ENCODE assay signal across 13 mouse cellular contexts in the genomic region with DNA sequence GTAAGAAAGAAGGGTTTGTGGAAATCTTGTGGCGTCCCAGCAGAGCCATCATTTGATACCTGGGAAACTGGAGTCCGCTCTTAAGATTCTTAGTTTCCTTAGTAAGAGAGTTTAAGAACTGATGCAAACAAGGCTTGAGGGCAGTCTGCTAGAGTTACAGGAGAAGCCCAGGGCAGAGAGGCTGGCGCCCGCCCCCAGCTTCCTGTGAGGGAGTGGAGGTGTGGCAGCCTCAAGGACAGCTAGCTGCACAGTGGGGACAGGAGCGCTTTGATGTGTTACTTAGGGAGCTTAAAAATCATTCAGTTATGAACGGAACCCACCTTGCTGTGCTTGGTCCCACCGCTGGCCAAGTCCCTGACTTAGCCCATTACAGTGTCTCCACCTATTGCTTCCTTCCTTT. TPM values are rescaled to one million over a fixed set of nuclear protein-coding genes. Genes with fewer than 3 reads are reported as not detected.
DNase-seq lines count a peak whose midpoint lies in the region; ATAC-seq lines count a peak whose summit lies in the region.
"Had no signal": no experiment of that assay in that cellular context is flagged by ENCODE, and none has a peak within 500 bp of the region (broad histone marks: within the 10 kb centered on the region; RNA-seq: fewer than 3 reads in every experiment).

No protein-coding gene starts in this region.

- DNase-seq in embryonic facial prominence, embryonic 14.5 days (ENCODE audit: low spot score), result peak; percentile 24
- no peak for DNase-seq in embryonic facial prominence, embryonic 10.5 days (ENCODE audit: low spot score)
- DNase-seq in CD4-positive, CD25-positive, alpha-beta regulatory T cell, adult 2 months (ENCODE audit: low read depth, low spot score), result peak; percentile 62
- no peak for DNase-seq in layer of hippocampus, adult 9-11 months
- no peak for DNase-seq in forebrain, embryonic 14.5 days (ENCODE audit: low spot score)
- DNase-seq in left cerebral cortex, adult 18-20 months (ENCODE audit: low spot score in 2 of 2), result no peak
- DNase-seq: heart, postnatal 14 days had no signal

- H3K4me2 ChIP-seq in embryonic facial prominence, embryonic 14.5 days (ENCODE audit: low read depth, low read length), result no peak overlapping the region
- H3K4me2 ChIP-seq in forebrain, embryonic 14.5 days (ENCODE audit: low read length), result no peak overlapping the region
- H3K4me2 ChIP-seq: neural tube, embryonic 12.5 days; stomach, embryonic 15.5 days had no signal

- no peaks in the 10 kb centered on the region for H3K9me3 ChIP-seq in embryonic facial prominence, embryonic 14.5 days (ENCODE audit: control insufficient read depth, low read length)
- no peaks in the 10 kb centered on the region for H3K9me3 ChIP-seq in embryonic facial prominence, embryonic 10.5 days
- H3K9me3 ChIP-seq in forebrain, embryonic 14.5 days (replicated peaks; ENCODE audit: control insufficient read depth, low read length), result no peaks in the 10 kb centered on the region
- H3K9me3 ChIP-seq: neural tube, embryonic 12.5 days; stomach, embryonic 15.5 days had no signal

- H3K4me1 ChIP-seq in embryonic facial prominence, embryonic 14.5 days (ENCODE audit: control insufficient read depth, insufficient read depth, low read length), result no peaks in the 10 kb centered on the region
- H3K4me1 ChIP-seq in embryonic facial prominence, embryonic 10.5 days, result peaks cover 7% of the 10 kb centered on the region; the same call in 1 of the 2 replicates
- H3K4me1 ChIP-seq in forebrain, embryonic 14.5 days (ENCODE audit: control insufficient read depth, insufficient read depth, low read length), result no peaks in the 10 kb centered on the region
- H3K4me1 ChIP-seq: neural tube, embryonic 12.5 days had no signal

- H3K27ac ChIP-seq in embryonic facial prominence, embryonic 14.5 days (replicated peaks; ENCODE audit: low read depth, low read length), result no peak overlapping the region
- no peak overlapping the region for H3K27ac ChIP-seq in embryonic facial prominence, embryonic 10.5 days (replicated peaks)
- H3K27ac ChIP-seq in forebrain, embryonic 14.5 days (ENCODE audit: low read depth, low read length), result no peak overlapping the region
- H3K27ac ChIP-seq: neural tube, embryonic 12.5 days; stomach, embryonic 15.5 days had no signal

- no peak overlapping the region for H3K9ac ChIP-seq in embryonic facial prominence, embryonic 14.5 days (ENCODE audit: low read depth, low read length)
- H3K9ac ChIP-seq in forebrain, embryonic 14.5 days (ENCODE audit: low read length), result no peak overlapping the region
- H3K9ac ChIP-seq: neural tube, embryonic 12.5 days; stomach, embryonic 15.5 days had no signal

- no peak overlapping the region for H3K4me3 ChIP-seq in embryonic facial prominence, embryonic 14.5 days (ENCODE audit: low read depth, low read length)
- H3K4me3 ChIP-seq in embryonic facial prominence, embryonic 10.5 days, result no peak overlapping the region
- H3K4me3 ChIP-seq in forebrain, embryonic 14.5 days (ENCODE audit: low read depth, low read length), result no peak overlapping the region
- H3K4me3 ChIP-seq: neural tube, embryonic 12.5 days; stomach, embryonic 15.5 days had no signal

- H3K36me3 ChIP-seq in embryonic facial prominence, embryonic 14.5 days (ENCODE audit: control insufficient read depth, insufficient read depth, low read length), result peaks cover 50% of the 10 kb centered on the region
- peaks cover 41% of the 10 kb centered on the region for H3K36me3 ChIP-seq in embryonic facial prominence, embryonic 10.5 days (replicated peaks)
- H3K36me3 ChIP-seq in forebrain, embryonic 14.5 days (ENCODE audit: control insufficient read depth, insufficient read depth, low read length), result peaks cover 25% of the 10 kb centered on the region

- WGBS in embryonic facial prominence, embryonic 14.5 days, result 59% methylated on average over 7 of the region's 7 CpGs
- WGBS in embryonic facial prominence, embryonic 10.5 days, result 83% methylated on average over 7 of the region's 7 CpGs
- whole genome bisulfite sequencing in forebrain, embryonic 14.5 days, result 92% methylated on average over 7 of the region's 7 CpGs

- H3K27me3 ChIP-seq in embryonic facial prominence, embryonic 14.5 days (replicated peaks; ENCODE audit: control insufficient read depth, insufficient read depth, low read length), result no peaks in the 10 kb centered on the region
- H3K27me3 ChIP-seq in embryonic facial prominence, embryonic 10.5 days (replicated peaks; ENCODE audit: low read depth, poor library complexity, severe bottlenecking), result no peaks in the 10 kb centered on the region
- no peaks in the 10 kb centered on the region for H3K27me3 ChIP-seq in forebrain, embryonic 14.5 days (replicated peaks; ENCODE audit: control insufficient read depth, insufficient read depth, low read length)
- H3K27me3 ChIP-seq: neural tube, embryonic 12.5 days; stomach, embryonic 15.5 days had no signal

- ATAC-seq in embryonic facial prominence, embryonic 14.5 days (ENCODE audit: low read depth), result no peak
- peak; percentile 57 for ATAC-seq in common myeloid progenitor, adult 5-6 weeks (replicated peaks; ENCODE audit: low read depth, poor library complexity, severe bottlenecking)
- ATAC-seq in megakaryocyte progenitor cell, adult 5-6 weeks (replicated peaks; ENCODE audit: poor library complexity), result peak; percentile 53
- ATAC-seq in forebrain, embryonic 14.5 days, result no peak
- ATAC-seq: forebrain, embryonic 16.5 days; intestine, postnatal 0 days had no signal

RNA-seq across cellular contexts. Expression of a gene that starts 7.1 kb away (rescaled TPM):
- 2.4 and 4.1 TPM in 2 replicates for polyA plus RNA-seq in embryonic facial prominence, embryonic 14.5 days (2014; fragmentation: Nextera tagmentation; extraction: Ambion mirVana)
- 5.6 and 6.1 TPM in 2 replicates for polyA plus RNA-seq in embryonic facial prominence, embryonic 10.5 days (2016; fragmentation: Nextera tagmentation; extraction: Ambion mirVana)
- total RNA-seq in common myeloid progenitor, adult 5-6 weeks (2017), result 6.0 and 7.1 TPM in 2 replicates
- total RNA-seq in megakaryocyte progenitor cell, adult 5-6 weeks (2015), result 5.1 and 5.5 TPM in 2 replicates
- total RNA-seq in megakaryocyte progenitor cell, adult 5-6 weeks (2017), result 4.6 and 6.2 TPM in 2 replicates
- 0.81 and 0.88 TPM in 2 replicates for polyA plus RNA-seq in forebrain, embryonic 14.5 days (2014; fragmentation: Nextera tagmentation; extraction: Ambion mirVana)
- total RNA-seq in left cerebral cortex, adult 18-20 months (2021), result 10 to 100 TPM; 11.7 to 12.8 TPM

RNA-seq across cellular contexts. Expression of a gene that starts 16.5 kb away (rescaled TPM):
- polyA plus RNA-seq in embryonic facial prominence, embryonic 14.5 days (2014; fragmentation: Nextera tagmentation; extraction: Ambion mirVana), result 5.3 and 6.1 TPM in 2 replicates
- 7.2 and 10.1 TPM in 2 replicates for polyA plus RNA-seq in embryonic facial prominence, embryonic 10.5 days (2016; fragmentation: Nextera tagmentation; extraction: Ambion mirVana)
- 0.87 TPM in 1 of 2 replicates, not detected in the other for total RNA-seq in common myeloid progenitor, adult 5-6 weeks (2017)
- 1.0 and 2.1 TPM in 2 replicates for total RNA-seq in megakaryocyte progenitor cell, adult 5-6 weeks (2015)
- 2.0 and 2.2 TPM in 2 replicates for total RNA-seq in megakaryocyte progenitor cell, adult 5-6 weeks (2017)
- polyA plus RNA-seq in forebrain, embryonic 14.5 days (2014; fragmentation: Nextera tagmentation; extraction: Ambion mirVana), result 16.3 and 18.9 TPM in 2 replicates
- total RNA-seq in left cerebral cortex, adult 18-20 months (2021), result 10 to 100 TPM; 10.9 to 11.6 TPM

RNA-seq across cellular contexts. Expression of a gene that starts 31.7 kb away (rescaled TPM):
- 74.7 and 75.0 TPM in 2 replicates for polyA plus RNA-seq in embryonic facial prominence, embryonic 14.5 days (2014; fragmentation: Nextera tagmentation; extraction: Ambion mirVana)
- 86.9 and 91.3 TPM in 2 replicates for polyA plus RNA-seq in embryonic facial prominence, embryonic 10.5 days (2016; fragmentation: Nextera tagmentation; extraction: Ambion mirVana)
- 99.3 and 115 TPM in 2 replicates for total RNA-seq in common myeloid progenitor, adult 5-6 weeks (2017)
- total RNA-seq in megakaryocyte progenitor cell, adult 5-6 weeks (2015), result 50.2 and 53.2 TPM in 2 replicates
- 74.6 and 100 TPM in 2 replicates for total RNA-seq in megakaryocyte progenitor cell, adult 5-6 weeks (2017)
- polyA plus RNA-seq in forebrain, embryonic 14.5 days (2014; fragmentation: Nextera tagmentation; extraction: Ambion mirVana), result 86.2 and 87.5 TPM in 2 replicates
- 10 to 100 TPM; 89.6 to 93.8 TPM for total RNA-seq in left cerebral cortex, adult 18-20 months (2021)

RNA-seq across cellular contexts. Expression of a gene that starts 31.9 kb away (rescaled TPM):
- polyA plus RNA-seq in embryonic facial prominence, embryonic 14.5 days (2014; fragmentation: Nextera tagmentation; extraction: Ambion mirVana), result 4.3 TPM in 2 replicates
- polyA plus RNA-seq in embryonic facial prominence, embryonic 10.5 days (2016; fragmentation: Nextera tagmentation; extraction: Ambion mirVana), result 6.2 and 6.5 TPM in 2 replicates
- total RNA-seq in common myeloid progenitor, adult 5-6 weeks (2017), result 3.8 and 5.7 TPM in 2 replicates
- 4.7 and 5.0 TPM in 2 replicates for total RNA-seq in megakaryocyte progenitor cell, adult 5-6 weeks (2015)
- total RNA-seq in megakaryocyte progenitor cell, adult 5-6 weeks (2017), result 6.8 and 7.4 TPM in 2 replicates
- 3.8 and 5.9 TPM in 2 replicates for polyA plus RNA-seq in forebrain, embryonic 14.5 days (2014; fragmentation: Nextera tagmentation; extraction: Ambion mirVana)
- total RNA-seq in left cerebral cortex, adult 18-20 months (2021), result 10 to 100 TPM; 46.6 TPM

Comparison
In these comparisons a context has a peak if more than half of its experiments do, and no peak if none do; other contexts are left out.
1. DNase-seq: peak in embryonic facial prominence, embryonic 14.5 days (single experiment) and CD4-positive, CD25-positive, alpha-beta regulatory T cell, adult 2 months (single experiment); none in embryonic facial prominence, embryonic 10.5 days (single experiment), layer of hippocampus, adult 9-11 months (single experiment), forebrain, embryonic 14.5 days (single experiment) and left cerebral cortex, adult 18-20 months (0 of 2).
2. ATAC-seq: peak in common myeloid progenitor, adult 5-6 weeks (single experiment) and megakaryocyte progenitor cell, adult 5-6 weeks (single experiment); none in embryonic facial prominence, embryonic 14.5 days (single experiment) and forebrain, embryonic 14.5 days (single experiment).